Mouse (Mus musculus) CH12.LX (cell line): Measurements from ENCODE around the gene Flt1.

Experiments used
- EP300 ChIP-seq: IDR thresholded peaks from 2 replicates; pipeline ENCODE4 v1.6.1; 2011; ENCODE audit warnings: low read length, improper control_type of control experiment
- ETS1 ChIP-seq: conservative IDR thresholded peaks from 2 replicates; pipeline ENCODE4 v1.6.1; 2012; ENCODE audit warnings: low read depth, mild to moderate bottlenecking, inconsistent platforms, low read length, improper control_type of control experiment, moderate library complexity
- POLR2A ChIP-seq: IDR thresholded peaks from 2 replicates; pipeline ENCODE4 v1.6.1; 2011; ENCODE audit warnings: low read depth, mild to moderate bottlenecking, improper control_type of control experiment, low read length
- SMC3 ChIP-seq: IDR thresholded peaks from 2 replicates; pipeline ENCODE4 v1.6.1; 2011; ENCODE audit warnings: low read depth, low read length, improper control_type of control experiment
- UBTF ChIP-seq: IDR thresholded peaks from 2 replicates; pipeline ENCODE4 v1.6.1; 2012; ENCODE audit warnings: low read depth, mild to moderate bottlenecking, inconsistent platforms, low read length, improper control_type of control experiment, moderate library complexity

DNA sequence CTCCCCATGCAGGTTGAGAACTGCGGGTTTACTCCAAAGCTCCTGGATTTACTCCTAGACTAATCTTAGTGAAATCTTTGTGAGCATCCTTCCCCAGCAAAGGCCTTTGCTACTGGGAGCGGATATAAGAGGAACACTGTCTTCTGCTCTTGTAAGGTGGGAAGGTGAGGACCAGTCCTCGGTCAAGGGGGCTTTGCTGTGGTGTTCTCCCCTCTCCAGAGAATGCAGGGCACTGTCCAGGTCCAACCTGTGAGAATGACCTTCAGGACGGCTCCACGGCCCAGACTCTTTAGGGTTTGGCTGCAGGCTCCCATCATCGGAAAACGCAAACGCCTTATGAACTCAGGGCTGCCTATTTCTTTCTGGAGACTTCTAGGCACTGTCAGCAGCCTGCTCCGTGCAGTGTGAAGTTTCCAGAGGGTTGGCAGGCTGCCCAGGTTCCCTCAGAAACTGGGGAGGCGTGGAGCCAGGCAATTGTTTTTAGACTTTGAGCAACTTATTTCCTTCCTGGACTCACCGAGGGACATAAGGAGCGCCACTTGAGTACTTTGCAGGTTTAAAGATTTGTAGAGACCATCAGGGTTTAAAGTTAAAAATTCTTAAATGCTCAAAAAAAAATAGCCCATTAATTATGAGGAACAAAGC lies 80.7 kb downstream of the Flt1 start:
- TF ChIP-seq ETS1 (no peak), POLR2A (no peak), EP300 (no peak), SMC3 (no peak), UBTF (no peak)
